Mouse (Mus musculus) fibroblast of lung, adult 2 months (primary cell): ENCODE measurements at regions not wholly inside any gene's neighbourhood (a gene's known extent, or its start where the extent isn't known, plus 50 kb on each side); places are given as distances from the start of the nearest gene placed in this dataset.
"Not testable (repeated sequence)": the region's sequence is repeated elsewhere in the genome, so short reads cannot be mapped to it uniquely, and the experiment has no call there.

ENCODE experiments used
- DNase-seq: peaks from one replicate; pipeline ENCODE4 v3.0.0-alpha.2; 2011; ENCODE audit warnings: low read depth

DNA sequence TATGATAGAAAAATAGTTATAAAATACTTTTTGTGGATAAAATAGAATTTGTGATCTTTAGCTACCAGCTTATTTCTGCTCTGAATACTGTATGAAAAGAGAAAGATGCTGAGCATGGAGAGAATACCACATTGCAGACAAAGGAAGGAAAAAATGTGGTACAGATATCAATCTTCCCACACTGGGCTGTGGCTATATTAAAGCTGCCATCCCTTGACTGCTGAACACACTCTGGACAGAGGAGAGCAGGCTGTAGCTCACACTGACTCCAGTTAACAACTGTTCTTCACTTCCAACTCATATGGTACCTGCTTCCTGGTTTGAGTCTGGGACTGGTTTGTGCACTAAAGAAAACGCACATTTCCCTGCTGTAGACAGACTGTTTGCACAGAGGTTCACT lies 76.7 kb upstream of the Try4 start:
- no peak for DNase-seq

DNA sequence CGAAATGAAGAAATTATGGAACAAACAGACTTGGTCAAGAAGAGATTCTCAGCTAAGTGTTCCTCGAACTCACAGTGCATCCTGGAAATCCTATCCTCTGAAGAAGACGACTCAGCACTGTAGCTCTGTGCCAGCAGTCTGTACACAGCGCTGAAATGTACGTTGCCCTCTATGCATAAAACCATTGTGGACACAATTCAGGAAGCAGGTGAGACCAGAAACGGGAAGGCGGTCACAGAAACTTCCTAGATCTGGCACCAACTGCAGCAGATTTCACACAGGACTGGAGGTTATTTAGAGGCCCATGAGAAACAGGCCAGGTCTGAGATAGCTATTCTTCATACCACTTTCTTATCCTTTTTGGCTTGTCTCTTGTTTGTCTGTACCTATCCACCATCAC lies 83.7 kb upstream of the Try4 start:
- no peak for DNase-seq

DNA sequence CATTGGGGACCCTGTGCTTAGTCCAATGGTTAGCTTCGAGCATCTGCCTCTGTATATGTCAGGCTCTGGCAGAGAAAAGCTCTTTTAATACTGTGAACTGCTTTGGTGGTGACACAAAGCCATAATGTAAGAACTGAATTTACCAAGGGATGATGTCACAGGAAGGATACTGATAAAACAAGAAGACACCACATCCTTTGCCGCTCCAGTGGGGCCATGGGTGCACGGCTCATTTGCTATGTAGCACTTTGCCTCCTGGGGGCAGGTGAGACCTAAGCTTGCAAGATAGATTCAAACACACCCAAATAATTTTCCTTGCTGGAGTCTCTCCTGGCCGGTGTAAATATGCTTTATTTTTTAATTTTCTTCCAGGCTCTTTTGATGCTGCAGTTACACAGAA lies 86.2 kb upstream of the Try4 start:
- DNase-seq, result no peak

DNA sequence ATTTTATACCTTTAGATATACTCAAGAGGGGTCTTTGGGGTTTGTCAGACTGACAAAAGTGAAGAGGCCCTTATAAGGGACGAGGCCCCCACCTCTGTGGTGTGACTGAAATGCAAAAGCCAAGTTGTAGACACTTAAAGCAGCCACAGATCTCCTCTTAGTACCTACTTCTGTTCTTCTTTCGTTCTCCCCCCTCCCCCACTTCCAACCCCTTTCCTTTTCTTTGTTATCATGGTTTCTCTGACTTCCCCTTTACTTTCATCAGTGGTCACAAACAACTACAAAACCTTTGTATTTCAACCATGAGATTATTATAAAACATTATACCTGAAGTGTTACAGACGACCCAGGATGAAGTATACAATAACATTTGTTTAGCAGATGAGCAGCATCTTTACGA lies 96.2 kb upstream of the Try4 start:
- DNase-seq, result no peak

DNA sequence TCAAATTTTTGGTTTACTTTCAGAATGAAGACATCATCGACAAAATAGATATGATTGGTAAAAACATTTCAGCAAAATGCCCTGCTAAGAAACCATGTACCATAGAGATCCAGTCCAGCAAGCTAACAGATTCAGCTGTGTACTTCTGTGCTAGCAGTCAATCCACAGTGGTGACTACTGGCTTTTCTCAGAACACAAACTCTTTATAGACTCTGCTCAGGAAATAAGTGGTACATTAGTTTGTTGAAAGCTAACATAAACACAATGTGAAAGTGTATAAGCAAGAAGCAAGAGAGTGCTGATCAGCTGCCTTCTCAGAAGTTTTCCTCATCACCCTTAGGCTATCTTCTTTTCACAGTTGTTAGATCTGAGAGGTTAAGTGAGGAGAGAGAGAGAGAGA lies 99.2 kb upstream of the Try4 start:
- DNase-seq, result no peak

DNA sequence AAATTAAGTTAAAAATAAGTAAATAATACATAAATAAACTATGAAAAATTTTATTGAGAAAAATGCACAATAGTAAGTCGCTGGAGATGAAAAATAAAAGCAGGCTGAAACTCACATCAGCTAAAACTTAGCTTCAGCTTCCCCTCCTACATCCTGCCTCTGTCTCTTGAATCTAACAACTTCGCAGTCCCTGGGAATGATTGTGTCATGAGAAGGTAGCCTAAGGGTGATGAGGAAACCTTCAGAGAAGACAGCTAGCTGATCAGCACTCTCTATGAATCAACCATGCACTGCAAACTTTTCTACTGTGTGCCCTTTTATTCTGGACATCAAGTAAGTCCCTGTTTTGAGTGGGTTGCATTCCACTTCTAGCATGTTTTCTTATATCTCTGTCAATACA lies 99.8 kb upstream of the Try4 start:
- DNase-seq, result no peak

DNA sequence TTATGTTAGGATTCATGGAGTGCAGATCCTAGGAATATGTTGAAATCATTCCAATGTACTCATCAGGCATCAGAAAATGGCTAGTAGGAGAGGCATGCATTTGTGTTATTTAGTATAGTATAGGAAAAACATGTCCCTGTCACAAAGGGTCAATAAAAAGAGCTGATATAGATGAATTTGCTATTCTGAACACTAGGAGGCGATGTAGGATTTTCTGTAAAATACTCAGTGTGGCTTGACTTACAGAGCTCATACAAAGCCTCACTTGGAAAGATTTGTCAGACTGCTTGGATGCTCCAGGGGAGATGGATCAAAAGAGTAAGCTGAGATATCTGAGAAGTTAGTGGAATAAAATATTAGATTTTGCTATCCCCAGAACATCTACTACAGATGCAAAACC lies 107.6 kb upstream of the Try4 start:
- DNase-seq, result no peak

DNA sequence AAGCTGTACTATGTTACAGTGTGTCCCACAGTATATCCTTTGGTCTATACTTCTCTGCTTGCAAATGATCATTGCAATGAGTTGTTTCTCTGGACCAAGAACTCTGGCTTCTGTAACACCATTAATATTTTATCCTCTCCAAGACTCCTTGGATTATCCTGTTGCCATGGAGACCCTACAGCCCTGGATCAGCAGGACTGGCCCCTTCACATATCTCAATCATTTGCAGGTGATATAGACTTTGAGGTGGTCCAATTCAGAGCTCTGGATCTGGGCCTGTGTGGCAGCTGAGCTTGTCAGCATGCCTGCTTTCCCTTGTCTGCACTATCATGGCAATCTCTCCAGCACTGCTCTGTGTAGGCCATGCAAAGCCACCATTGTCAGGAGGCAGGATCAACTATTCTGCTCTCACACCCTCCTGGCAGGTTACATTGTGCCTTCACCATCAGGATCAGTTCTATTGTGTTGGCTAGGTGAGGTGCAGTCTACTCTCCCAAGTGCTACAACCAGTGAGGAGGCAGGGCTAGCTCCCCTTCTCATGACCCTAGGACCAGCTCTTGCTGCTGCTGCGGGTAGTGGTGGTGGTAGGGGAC lies 110.2 kb upstream of the Try4 start:
- DNase-seq, result no peak

DNA sequence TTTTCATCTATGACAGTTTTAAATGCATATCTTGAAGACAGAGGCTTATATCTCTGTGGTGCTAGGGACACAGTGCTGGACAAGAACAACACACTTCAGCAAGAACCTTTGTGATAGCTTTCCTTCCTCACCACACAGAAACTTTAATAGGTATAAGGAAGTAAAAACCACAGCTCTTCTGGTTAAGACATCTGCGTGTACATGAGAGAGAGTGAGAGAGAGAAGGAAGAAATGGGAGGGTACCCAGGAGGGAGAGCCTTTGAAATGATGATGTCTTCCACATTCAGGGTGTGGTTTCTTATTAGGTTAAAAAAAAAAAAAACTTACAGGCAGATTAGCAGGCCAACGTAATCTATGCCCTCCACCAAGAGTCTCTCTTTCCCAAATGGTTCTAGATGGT lies 113.2 kb upstream of the Try4 start:
- DNase-seq, result no peak

DNA sequence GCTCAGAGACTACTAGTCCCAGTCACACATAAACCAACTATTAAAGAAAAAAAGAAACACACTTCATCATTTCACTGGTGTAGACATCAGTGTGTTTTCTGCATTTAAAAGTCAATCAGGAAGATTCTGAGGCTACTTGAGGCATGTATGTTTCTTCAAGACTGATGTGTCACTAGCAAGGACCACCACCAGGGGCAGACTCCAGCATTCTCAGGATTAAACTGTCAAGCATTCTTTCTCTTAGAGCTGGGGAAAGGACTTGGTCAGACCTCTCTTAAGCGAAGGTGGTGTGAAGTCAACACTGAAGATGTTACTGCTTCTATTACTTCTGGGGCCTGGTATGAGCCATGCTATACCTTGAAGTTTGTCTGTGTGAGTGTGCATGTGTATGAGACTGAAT lies 114.1 kb upstream of the Try4 start:
- DNase-seq, result no peak

DNA sequence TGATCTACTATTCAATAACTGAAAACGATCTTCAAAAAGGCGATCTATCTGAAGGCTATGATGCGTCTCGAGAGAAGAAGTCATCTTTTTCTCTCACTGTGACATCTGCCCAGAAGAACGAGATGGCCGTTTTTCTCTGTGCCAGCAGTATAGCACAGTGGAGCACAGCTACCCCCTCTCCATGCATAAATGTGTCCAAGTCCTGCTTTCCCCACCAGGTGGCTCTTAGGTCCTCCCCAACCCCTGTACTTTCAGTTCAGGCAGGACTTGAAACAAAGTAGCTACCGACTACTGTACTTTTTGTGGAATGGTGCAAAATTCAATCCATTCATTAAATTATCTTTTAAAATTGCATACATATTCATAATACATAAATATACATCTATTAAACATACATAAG lies 123.2 kb upstream of the Try4 start:
- DNase-seq, result no peak

DNA sequence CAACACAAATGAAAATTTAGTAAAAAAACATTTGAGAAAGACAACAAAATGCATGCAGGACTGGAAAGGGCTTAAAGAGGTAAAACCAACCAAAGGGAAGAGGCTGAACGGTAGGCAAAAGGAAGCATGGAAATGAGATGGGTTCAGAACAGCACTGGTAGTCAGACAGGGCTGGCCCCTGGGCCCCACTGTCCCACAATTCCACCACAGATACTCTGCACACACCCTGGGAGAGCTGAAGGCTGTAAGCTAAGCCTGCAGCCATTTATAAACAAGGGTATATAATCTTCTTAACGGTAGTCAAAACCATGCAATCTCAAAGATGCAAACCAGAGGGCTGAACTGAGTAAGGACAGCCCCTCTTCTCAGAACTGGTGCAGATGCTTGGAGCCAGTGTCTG lies 124.0 kb upstream of the Try4 start:
- DNase-seq, result no peak

DNA sequence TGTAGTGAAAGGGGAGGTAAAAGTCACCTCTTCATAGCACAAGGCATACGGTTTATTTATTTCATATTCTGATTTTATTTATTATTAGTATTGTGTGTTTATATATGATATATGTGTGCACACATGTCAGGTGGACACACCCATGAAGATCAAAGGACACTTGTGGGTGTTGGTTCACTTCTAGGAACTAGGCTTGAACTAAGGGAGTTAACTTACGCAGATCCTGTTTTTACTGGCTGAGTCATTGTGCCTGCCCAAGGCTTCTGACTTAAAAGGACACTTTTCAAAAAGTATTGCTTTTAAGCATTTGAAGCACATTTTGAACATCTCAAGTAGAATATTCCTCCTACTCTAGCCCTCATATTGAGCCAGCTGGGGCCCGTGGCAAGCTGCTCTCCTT lies 124.9 kb upstream of the Try4 start:
- DNase-seq, result no peak

DNA sequence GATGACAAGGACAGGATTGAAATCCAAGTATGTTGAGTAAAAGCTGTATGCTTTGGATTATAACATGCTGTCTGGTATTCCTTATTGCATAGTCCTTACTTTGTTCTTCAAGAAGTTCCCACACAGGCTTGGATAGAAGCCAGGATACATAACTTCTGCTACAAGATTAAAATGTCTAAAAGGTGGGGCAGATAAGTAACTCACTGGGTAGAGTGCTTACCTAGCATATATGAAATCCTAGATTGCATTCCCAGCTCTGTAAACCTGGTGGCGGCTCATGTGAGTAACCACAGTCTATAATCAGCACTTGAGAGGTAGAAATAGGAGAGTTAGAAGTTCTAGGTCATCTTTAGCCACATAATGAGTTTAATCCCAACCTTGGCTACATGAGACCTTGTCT lies 126.0 kb upstream of the Try4 start:
- no peak for DNase-seq

DNA sequence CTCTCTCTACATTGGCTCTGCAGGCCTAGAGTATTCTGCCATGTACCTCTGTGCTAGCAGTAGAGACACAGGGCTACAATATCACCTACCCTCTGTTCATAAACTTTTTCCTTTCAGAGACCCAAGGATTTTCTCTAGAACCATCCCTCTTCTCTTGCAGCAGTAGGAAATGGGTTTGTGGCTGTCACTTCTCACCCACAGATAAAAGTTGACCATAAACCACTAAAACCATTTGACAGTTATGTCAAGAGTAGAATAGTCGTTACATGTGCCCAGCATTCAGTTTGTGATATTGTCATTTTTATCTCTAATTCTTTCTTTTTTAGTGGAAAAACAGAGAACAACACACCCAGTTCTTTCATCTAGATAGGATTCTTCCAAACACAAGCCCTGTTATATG lies 128.2 kb upstream of the 2210010C04Rik start:
- DNase-seq, result no peak

DNA sequence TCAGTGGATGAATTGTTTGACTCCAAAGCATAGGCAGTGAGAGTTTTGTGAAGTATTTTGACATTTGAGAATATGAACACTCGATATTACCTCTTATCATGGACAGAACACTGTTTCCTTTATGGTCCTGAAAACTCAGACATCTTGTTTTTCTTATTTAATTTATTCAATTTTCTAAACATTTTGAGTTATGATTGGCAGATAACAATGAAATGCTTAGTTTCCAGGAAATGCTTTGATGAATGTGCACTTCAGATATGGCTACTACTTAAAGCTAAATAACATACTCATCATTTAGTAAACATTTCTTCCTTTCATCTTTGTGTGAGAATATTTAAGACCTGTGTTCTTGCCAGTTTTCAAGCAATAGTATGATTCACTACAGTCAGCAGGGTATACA lies 126.4 kb upstream of the 2210010C04Rik start:
- DNase-seq, result no peak

DNA sequence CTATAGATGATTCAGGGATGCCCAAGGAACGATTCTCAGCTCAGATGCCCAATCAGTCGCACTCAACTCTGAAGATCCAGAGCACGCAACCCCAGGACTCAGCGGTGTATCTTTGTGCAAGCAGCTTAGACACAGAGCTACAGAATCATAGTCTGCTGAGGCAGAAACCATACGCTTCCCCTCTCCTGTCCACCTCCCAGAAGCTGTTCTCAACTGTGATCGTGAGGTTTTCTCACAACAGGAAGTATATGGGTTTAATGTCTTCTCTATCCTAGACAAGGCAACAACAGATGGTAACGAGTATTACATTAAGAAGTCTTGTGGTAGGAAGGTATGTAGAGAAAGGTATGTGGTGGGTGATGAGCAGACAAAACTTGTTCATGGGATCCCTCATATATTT lies 116.8 kb upstream of the 2210010C04Rik start:
- DNase-seq, result no peak

DNA sequence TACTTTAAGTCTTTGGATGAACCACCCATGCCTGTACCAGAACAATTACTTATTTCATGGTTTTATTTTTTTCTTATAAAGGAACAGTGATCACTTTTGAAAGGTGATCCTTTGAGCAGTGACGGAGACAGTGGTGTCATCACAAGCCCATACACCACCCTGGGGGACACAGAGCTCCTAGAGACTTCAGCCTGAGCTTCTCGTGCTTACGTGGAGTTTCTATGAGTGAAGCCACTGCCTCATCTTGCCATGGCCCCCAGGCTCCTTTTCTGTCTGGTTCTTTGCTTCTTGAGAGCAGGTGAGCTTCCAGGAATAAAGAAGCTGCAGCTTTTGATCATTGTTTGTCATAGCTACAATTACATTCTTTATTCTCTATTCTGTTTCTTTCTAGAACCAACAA lies 116.2 kb upstream of the 2210010C04Rik start:
- no peak for DNase-seq

DNA sequence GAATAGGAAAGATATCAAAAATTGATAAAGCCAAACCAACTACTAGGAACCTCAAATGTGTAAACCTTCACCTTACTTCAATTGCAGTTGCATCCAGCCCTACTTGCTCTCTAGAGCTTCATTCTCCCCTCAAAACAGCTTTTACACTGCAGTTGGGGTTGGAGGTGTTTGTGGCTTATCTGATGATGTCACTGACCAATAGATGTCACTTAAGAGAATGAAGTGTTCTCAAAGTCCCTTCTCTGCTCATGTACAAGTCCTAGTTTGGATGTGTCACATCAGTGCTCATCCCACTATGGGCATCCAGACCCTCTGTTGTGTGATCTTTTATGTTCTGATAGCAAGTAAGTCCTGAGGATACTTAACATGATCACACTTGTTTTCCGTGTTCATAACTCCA lies 105.6 kb upstream of the 2210010C04Rik start:
- DNase-seq, result no peak

DNA sequence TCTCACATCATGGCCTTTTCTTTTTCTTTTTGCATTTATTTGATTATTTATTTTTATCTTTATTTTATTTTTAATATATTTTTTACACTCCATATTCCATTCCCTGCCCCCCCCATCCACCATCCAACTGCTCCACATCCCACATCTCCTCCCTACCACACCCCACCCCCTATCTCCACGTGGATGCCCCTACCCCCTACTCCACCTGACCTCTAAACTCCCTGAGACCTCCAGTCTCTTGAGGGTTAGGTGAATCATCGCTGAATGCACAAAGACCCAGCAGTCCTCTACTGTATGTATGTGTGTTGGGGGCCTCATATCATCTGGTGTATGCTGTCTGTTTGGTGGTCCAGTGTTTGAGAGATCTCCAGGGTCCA lies 102.1 kb upstream of the 2210010C04Rik start:
- DNase-seq, result not testable (repeated sequence)

DNA sequence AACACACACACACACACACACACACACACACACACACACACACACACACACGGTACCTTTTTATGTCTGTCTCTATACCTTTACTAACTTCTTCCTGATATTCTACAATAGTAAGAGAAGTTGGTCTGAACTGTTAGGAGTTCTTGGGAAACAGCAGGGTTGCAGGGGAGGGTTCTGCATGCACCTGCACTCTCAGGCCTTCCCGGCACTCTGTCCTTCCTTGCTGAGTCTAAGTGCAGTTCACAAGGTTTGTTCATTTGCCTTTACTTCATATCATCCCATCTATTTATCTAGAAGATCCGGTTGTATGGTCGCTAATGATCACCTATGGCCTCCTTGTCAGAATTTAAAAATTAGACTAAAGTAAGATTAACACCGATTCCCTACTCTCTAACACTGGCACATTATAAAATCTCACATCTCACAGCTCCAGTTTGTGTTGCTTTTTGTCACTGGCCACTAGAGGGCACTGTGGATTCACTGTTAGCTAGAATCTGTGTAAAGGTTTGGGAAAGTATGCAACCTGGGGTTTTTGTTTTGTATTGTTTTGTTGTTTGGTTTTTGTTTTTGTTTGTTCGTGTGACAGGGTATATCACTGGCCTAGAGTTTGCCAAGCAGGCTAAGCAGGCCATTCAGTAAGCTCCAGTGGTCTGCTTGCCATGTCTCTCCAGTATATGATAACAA lies 101.5 kb upstream of the 2210010C04Rik start:
- DNase-seq, result peak; percentile 5

DNA sequence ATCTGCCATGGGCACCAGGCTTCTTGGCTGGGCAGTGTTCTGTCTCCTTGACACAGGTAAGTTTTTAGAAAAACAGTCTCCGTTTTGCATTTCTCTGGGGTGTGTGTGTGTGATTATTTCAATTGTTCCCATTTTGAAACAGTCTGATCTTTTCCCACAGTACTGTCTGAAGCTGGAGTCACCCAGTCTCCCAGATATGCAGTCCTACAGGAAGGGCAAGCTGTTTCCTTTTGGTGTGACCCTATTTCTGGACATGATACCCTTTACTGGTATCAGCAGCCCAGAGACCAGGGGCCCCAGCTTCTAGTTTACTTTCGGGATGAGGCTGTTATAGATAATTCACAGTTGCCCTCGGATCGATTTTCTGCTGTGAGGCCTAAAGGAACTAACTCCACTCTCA lies 99.9 kb upstream of the 2210010C04Rik start:
- DNase-seq, result no peak

DNA sequence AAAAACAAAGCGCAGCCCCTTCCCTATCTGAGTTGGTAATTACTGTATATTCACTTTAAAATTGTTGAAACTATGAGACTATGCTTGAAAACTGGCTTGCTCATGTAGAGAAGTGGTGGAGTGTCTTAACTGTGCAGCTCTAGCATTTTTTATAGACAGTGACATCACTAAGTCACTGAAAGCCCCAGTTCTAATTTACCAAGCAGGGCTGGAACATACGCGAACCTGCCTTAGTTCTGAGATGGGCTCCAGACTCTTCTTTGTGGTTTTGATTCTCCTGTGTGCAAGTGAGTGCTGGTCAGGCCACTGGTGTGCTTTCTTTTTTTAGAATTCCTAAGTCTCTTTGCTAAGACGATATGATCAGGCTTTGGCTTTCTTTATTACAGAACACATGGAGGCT lies 94.6 kb upstream of the 2210010C04Rik start:
- DNase-seq, result no peak

DNA sequence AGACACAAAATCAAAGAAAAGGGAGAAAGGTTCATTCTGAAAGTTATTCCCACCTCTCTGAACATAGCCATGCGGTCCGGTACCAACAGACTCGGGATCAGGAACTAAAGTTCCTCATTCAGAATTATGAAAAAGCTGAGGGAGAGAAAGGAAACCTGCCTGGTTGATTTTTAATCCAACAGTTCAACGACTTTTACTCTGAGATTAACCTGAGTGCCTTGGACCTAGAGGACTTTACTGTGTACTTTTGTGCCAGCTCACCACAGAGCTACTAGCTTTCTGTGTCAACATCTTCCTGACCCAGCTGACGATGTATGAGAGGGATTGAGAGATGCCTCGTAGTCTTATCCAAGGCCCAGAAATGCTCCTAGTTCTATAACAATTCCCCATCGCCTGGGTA lies 92.5 kb upstream of the 2210010C04Rik start:
- DNase-seq, result no peak

DNA sequence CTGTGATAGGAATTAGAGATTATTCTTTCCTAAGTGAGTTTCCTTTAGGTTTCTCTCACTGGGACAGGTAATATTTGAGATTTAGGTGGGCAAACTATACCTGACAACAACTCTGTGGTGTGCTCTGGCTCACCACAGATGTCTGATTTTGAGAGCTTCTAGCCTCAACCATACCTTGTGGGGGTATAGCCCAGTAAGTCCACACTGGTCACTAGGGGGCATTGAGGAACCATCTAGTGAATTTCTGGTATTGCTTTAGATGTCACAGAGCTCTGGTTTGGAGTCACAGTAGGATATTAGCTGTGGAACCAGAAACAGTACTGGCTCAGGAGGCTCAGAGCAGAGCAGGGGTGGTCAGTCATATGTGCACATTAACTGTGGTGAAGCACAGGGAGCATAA lies 91.5 kb upstream of the 2210010C04Rik start:
- DNase-seq, result no peak
